Comparison of ENCODE assay signal across 28 mouse cellular contexts in the genomic region with DNA sequence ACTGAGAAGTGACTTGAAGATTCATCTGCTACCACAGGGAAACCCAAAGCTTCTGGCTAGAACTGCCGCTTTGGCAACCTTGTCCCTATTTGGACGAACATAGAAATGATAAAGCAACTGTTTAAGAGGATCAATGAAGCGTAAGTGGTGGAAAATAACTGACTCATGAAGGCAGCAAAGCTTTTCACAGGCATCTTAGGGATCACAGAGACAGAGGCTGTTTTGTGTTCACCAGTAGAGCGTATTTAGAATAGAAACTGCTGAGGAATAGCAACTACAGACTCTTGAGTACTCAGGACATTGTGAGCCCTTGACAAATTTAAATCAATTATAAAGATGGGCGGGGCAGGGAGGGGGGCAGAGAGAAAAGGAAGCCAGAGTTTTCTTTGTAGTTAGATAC.
A peak's percentile ranks its signal among the peaks of the same experiment; 100 is the strongest.
DNase-seq lines count a peak whose midpoint lies in the region; ATAC-seq and TF ChIP-seq lines count a peak whose summit lies in the region.
"Had no signal": no experiment of that assay in that cellular context is flagged by ENCODE, and none has a peak within 500 bp of the region (broad histone marks: within the 10 kb centered on the region; RNA-seq: fewer than 3 reads in every experiment).

No protein-coding gene starts in this region.

- no peaks in the 10 kb centered on the region for H3K4me1 ChIP-seq in hindbrain, embryonic 14.5 days (replicated peaks; ENCODE audit: control insufficient read depth, insufficient read depth, low read length)
- H3K4me1 ChIP-seq in hindbrain, embryonic 13.5 days (replicated peaks): no peaks in the 10 kb centered on the region
- H3K4me1 ChIP-seq: forebrain, embryonic 10.5 days; forebrain, embryonic 13.5 days; heart, embryonic 10.5 days; heart, embryonic 13.5 days had no signal

- H3K9ac ChIP-seq in hindbrain, embryonic 14.5 days: no peak overlapping the region
- no peak overlapping the region for H3K9ac ChIP-seq in hindbrain, embryonic 13.5 days
- H3K9ac ChIP-seq: forebrain, embryonic 13.5 days; heart, embryonic 13.5 days had no signal

- H3K4me3 ChIP-seq in hindbrain, embryonic 14.5 days (replicated peaks; ENCODE audit: low read length): no peak overlapping the region
- no peak overlapping the region for H3K4me3 ChIP-seq in hindbrain, embryonic 13.5 days
- H3K4me3 ChIP-seq: forebrain, embryonic 10.5 days; forebrain, embryonic 13.5 days; gastrocnemius, adult 2 months; heart, embryonic 10.5 days; heart, embryonic 13.5 days had no signal

- no peak for TF ChIP-seq CTCF in Patski (IDR thresholded peaks at IDR 0.05)

- H3K27me3 ChIP-seq in hindbrain, embryonic 14.5 days (ENCODE audit: control insufficient read depth, insufficient read depth, low read length): no peaks in the 10 kb centered on the region
- no peaks in the 10 kb centered on the region for H3K27me3 ChIP-seq in hindbrain, embryonic 13.5 days
- H3K27me3 ChIP-seq in Patski: no peaks in the 10 kb centered on the region
- H3K27me3 ChIP-seq: forebrain, embryonic 13.5 days; heart, embryonic 13.5 days had no signal

- in situ Hi-C loops in Patski (cut with MboI; ENCODE audit: low pct_unique_long_range_greater_than_20kb): no loop called here

- WGBS in hindbrain, embryonic 14.5 days: 72% methylated on average over 5 of the region's 5 CpGs
- WGBS in hindbrain, embryonic 13.5 days: 67% methylated on average over 5 of the region's 5 CpGs

- no peaks in the 10 kb centered on the region for H3K36me3 ChIP-seq in hindbrain, embryonic 14.5 days (replicated peaks; ENCODE audit: control insufficient read depth, insufficient read depth)
- H3K36me3 ChIP-seq in hindbrain, embryonic 13.5 days: no peaks in the 10 kb centered on the region
- H3K36me3 ChIP-seq: forebrain, embryonic 10.5 days; heart, embryonic 10.5 days; heart, embryonic 13.5 days had no signal

- no peaks in the 10 kb centered on the region for H3K9me3 ChIP-seq in hindbrain, embryonic 14.5 days (ENCODE audit: control insufficient read depth, low read length)
- H3K9me3 ChIP-seq in hindbrain, embryonic 13.5 days: no peaks in the 10 kb centered on the region
- H3K9me3 ChIP-seq: forebrain, embryonic 10.5 days; forebrain, embryonic 13.5 days; heart, embryonic 10.5 days; heart, embryonic 13.5 days had no signal

- no peak overlapping the region for H3K27ac ChIP-seq in hindbrain, embryonic 14.5 days
- H3K27ac ChIP-seq in hindbrain, embryonic 13.5 days: no peak overlapping the region
- H3K27ac ChIP-seq: forebrain, embryonic 10.5 days; forebrain, embryonic 13.5 days; gastrocnemius, adult 2 months; heart, embryonic 10.5 days; heart, embryonic 13.5 days; hindbrain, postnatal 0 days had no signal

- no peak overlapping the region for H3K4me2 ChIP-seq in hindbrain, embryonic 14.5 days (replicated peaks)
- H3K4me2 ChIP-seq in hindbrain, embryonic 13.5 days: no peak overlapping the region
- H3K4me2 ChIP-seq: forebrain, embryonic 13.5 days; heart, embryonic 13.5 days had no signal

- peak; percentile 68 for ATAC-seq in frontal cortex, adult (ENCODE audit: low TSS enrichment)
- ATAC-seq in hindbrain, embryonic 14.5 days (ENCODE audit: low FRiP score): peak; percentile 59; the same call in 1 of the 2 replicates
- ATAC-seq in hindbrain, embryonic 13.5 days (ENCODE audit: low FRiP score): no peak
- ATAC-seq in Patski: peak; percentile 44
- ATAC-seq: CD4-positive, CD25-positive, alpha-beta regulatory T cell, adult 4 months; forebrain, embryonic 13.5 days; hindbrain, postnatal 0 days; inflammation-experienced regulatory T-cells, adult 6 months; intestine, embryonic 16.5 days had no signal

- no peak for DNase-seq in frontal cortex, postnatal 14 days (ENCODE audit: low spot score in 2 of 2)
- DNase-seq in hindbrain, embryonic 14.5 days (ENCODE audit: low spot score): no peak
- DNase-seq in 3T3-L1 (ENCODE audit: low read depth, low spot score) (peak; percentile 32), Patski (ENCODE audit: low read depth, low spot score) (no peak)
- no peak for DNase-seq in embryo, embryonic 10.5 days (ENCODE audit: low spot score)
- DNase-seq: adrenal gland, postnatal 10 days; adrenal gland, postnatal 36 days; cerebellum, adult 11 months; cerebellum, adult 2 months; cerebellum, adult 9-11 months; cerebellum, postnatal 25 days; gastrocnemius, adult 2 months; gastrocnemius, postnatal 14 days; heart, adult 18-20 months; heart, postnatal 14 days; heart, postnatal 4 days; kidney, adult 18-20 months; kidney, adult 9 months had no signal

- POLR2A ChIA-PET in Patski (lab: Charles Lee): no interaction called here

- CTCF ChIA-PET in Patski (lab: Charles Lee): no interaction called here
